Mouse (Mus musculus) C2C12 (cell line): ENCODE measurements around the gene Mfsd7a.

ENCODE experiments used
- CEBPB ChIP-seq: IDR thresholded peaks from one replicate; pipeline ENCODE4 v1.6.1; 2011; ENCODE audit warnings: low read depth, mild to moderate bottlenecking, control low read depth, moderate library complexity
- CTCF ChIP-seq: IDR thresholded peaks from one replicate; pipeline ENCODE4 v1.5.1; 2011; ENCODE audit not compliant: control insufficient read depth, insufficient read depth, insufficient read length
- FOSL1 ChIP-seq: IDR thresholded peaks from one replicate; pipeline ENCODE4 v1.8.0; 2011; ENCODE audit warnings: mild to moderate bottlenecking, low read length; ENCODE audit not compliant: poor library complexity, insufficient read depth, severe bottlenecking
- MAX ChIP-seq: IDR thresholded peaks from one replicate; pipeline ENCODE4 v1.6.1; 2011; ENCODE audit warnings: mild to moderate bottlenecking, control low read depth
- MYOD1 ChIP-seq: IDR thresholded peaks from one replicate; pipeline ENCODE4 v1.6.1; 2011; ENCODE audit warnings: low read depth; ENCODE audit not compliant: control insufficient read depth, insufficient read length
- MYOG ChIP-seq: IDR thresholded peaks from one replicate; pipeline ENCODE4 v1.6.1; 2011; ENCODE audit not compliant: control insufficient read depth, insufficient read length; ENCODE audit errors: extremely low read depth
- USF1 ChIP-seq: IDR thresholded peaks from one replicate; pipeline ENCODE4 v1.6.1; 2011; ENCODE audit warnings: low read depth, mild to moderate bottlenecking, control low read depth, moderate library complexity

DNA sequence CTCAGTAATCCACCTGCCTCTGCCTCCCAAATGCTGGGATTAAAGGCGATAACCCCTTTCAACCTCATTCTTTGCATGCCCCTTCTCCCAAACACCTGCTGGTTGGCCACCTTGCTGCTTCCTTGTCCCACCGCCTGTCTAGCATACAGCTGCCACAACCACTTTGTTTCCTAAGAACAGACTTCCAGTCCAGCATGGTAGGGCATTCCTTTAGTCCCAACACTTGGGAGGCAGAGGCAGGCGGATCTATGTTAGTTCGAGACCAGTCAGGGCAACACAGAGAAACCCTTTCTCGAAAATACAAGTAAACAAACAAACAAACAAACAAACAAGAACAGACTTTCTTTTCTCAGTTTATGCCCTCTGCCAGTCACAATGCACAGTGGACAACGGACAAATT, 11.8 kb upstream of the Mfsd7a start:
- TF ChIP-seq CTCF (no peak), MAX (no peak), FOSL1 (no peak), USF1 (no peak), MYOD1 (no peak), MYOG (no peak), CEBPB (no peak)
